Mouse (Mus musculus): ENCODE measurements around the gene Spata25.

Gene Spata25

GRCm38 (mm10) chr2:164815348-164815747 is 13.0 kb downstream of the Spata25 start:
- in situ Hi-C loops (cut with MboI; ENCODE audit: unreplicated experiment in 2 of 2), result no loop called here

DNA sequence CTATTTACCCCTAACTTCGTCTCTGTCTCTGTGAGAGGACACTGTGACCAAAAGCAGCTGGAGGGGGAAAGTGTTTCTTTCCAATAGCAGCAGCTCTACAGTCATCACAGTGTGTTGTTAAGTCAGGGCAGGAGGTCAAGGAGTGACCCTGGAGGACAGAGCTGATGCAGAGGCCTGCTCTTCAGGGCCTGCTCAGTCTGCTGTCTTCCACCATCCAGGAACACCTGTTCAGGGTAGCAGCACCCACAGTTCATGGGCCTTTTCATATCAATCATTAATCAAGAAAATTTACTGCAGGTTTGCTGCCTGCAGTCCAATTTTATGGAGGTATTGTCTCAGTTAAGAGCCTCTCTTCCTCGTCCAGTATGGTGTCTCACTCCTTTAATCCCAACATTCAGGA is 14.8 kb downstream of the Spata25 start:
- in situ Hi-C loops (cut with MboI; ENCODE audit: unreplicated experiment in 2 of 2), result no loop called here

DNA sequence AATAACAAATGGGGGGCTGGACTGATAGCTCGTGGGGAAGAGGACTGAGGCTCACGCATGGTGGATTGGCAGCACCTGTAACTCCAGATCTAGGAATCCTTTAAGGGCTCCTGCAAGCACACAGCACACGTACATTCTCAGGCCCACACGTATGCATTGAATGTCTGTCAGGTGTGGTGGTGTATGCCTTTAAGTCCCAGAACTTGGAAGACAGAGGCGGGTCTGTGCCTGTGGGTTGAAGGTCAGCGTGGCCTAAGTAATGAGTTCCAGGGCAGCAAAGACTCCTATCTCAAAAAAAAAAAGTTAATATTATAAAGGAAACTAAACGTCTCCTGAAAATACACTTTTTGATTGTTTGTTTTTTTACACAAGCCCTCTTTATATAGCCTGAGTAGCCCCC is 21.7 kb downstream of the Spata25 start:
- in situ Hi-C loops (cut with MboI; ENCODE audit: unreplicated experiment in 2 of 2), result no loop called here

DNA sequence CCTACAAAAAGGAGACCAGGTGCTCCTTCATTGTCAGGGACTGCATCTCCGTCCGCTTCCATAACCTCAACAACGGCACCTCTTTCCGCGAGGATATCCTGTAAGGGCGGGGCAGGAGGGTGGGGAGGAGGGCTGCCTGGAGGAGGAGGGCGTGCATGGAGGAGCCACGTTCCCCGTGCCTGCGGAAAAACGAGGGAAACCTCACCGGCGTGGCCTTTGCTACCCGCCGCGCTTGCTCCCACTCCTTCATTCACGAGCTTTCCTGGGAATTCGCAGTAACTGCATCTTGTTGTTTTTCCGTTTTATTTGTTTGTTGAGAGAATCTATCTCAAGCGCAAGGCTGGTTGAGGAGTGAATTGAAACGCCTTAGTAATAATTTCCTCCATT is 23.0 kb downstream of the Spata25 start:
- in situ Hi-C loops (cut with MboI; ENCODE audit: unreplicated experiment in 2 of 2), result no loop called here

DNA sequence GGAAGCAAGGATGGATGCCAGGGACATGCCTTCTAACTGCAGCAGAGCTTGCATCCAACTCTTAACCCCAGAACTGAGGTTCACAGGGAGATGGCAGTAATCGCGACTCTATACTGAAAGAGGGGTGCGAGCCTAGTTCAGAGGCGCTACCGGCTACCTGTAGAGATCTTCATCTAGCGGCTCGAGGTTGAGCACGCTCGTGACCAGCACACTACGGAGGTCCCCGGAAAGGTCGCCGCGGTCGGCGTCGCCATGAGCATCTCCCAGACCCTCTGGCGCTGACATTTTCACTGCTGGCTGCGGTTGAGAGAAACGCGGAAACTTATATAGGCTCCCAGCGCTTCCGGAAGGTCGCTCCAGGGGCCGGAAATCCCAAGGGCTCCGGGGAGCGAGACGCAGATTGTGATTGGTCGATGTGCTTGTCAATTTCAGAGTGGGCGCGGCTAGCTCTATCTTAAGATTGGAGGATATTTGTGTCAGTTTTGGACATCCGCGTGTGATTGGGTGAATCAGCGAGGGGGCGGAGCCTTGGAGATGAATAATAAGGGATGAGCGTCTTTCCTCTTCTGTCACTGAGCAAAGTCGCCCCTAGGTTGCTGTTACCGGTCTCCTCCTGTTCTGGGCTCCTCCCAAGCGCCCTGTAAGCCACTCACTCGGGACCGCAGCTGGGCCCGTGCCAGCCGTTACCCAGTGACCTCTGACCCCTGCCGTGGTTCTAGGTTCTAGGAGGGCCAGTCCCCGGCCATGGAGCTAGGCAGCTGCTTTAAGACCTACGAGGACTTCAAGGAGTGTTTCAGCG is 23.6 kb downstream of the Spata25 start, which contains the start of the genes Acot8 and Zswim3:
TSS of gene Acot8 (minus strand) at position 350 of the 799 bp plus-strand sequence.
TSS of gene Zswim3 (plus strand) at position 566 of the 799 bp plus-strand sequence.
- in situ Hi-C loops (cut with MboI; ENCODE audit: unreplicated experiment in 2 of 2), result no loop called here

DNA sequence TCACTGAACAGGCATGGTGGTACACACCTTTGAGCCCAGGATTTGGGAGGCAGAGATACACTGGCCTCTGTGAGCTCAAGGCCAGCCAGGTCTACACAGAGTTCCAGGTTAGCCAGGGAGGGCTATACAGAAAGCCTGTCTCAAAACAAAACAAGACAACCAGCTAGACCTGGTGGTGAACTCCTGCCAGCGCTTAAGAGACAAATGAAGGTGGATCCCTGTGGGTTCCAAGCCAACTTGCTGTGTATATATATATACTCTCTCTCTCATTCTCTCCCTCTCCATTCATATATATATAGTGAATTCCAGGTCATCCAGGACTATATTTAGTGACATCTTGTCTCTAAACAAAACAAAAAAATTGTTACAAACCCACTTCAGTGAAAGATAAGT is 24.4 kb downstream of the Spata25 start:
- in situ Hi-C loops (cut with MboI; ENCODE audit: unreplicated experiment in 2 of 2), result no loop called here

- in situ Hi-C loops (cut with MboI; ENCODE audit: unreplicated experiment in 2 of 2), result no loop called here
Observed at GRCm38 (mm10) chr2:164803201-164803920, 25.0 kb downstream of the Spata25 start.

DNA sequence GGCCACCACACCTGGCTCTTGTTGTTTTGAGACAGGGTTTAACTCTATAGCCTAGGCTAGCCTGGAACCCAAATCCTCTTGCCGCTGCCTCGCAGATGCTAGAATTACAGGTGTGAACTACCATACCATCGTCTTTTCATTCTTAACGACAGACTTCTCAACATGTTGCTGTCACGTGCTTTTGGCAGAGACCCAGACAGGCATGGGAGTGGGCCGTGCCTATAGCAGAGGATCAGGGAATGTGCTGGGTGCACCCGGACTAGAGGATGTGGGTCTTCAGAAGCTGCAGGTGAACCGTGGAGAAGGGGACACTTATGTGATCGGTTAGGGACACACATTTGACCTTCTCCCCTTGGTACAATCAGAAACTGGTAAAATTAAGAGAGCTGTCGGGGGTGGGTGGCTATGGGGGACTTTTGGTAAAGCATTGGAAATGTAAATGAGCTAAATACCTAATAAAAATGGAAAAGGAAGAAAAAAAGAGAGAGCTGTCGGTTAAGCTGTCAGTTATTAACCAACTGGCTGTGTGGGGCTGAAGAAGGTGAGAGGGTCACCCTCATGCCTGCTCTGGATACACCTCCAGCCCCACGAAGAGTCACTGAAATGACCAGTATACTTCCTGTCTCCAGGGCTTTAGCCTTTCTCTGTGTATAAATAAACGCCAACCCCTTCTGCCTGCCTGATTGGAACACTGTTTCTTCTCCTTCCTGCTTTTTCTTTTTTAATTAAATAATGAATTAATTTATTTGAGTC is 27.9 kb downstream of the Spata25 start:
- in situ Hi-C loops (cut with MboI; ENCODE audit: unreplicated experiment in 2 of 2), result no loop called here

DNA sequence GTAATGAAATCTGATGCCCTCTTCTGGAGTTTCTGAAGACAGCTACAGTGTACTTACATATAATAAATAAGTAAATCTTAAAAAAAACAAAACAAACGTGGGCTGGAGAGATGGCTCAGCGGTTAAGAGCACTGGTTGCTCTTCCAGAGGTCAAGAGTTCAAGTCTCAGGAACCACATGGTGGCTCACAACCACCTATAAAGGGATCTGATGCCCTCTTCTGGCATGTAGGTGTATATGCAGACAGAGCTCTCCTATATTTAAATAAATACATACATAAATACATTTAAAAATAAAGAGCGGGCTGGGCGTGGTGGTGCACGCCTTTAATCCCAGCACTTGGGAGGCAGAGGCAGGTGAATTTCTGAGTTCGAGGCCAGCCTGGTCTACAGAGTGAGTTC is 29.8 kb downstream of the Spata25 start:
- in situ Hi-C loops (cut with MboI; ENCODE audit: unreplicated experiment in 2 of 2), result loop anchor here (5.0 to 25.0 kb wide), 4 partner anchors 121 to 489 kb away; partner anchors contain the start of genes Slc35c2 (in 1 of the 2) and Wfdc11 (in 1 of the 2)

GRCm38 (mm10) chr2:164795868-164796267 is 32.5 kb downstream of the Spata25 start:
- in situ Hi-C loops (cut with MboI; ENCODE audit: unreplicated experiment in 2 of 2), result loop anchor here (5.0 to 25.0 kb wide), 4 partner anchors 119 to 491 kb away; partner anchors contain the start of genes Slc35c2 (in 1 of the 2) and Wfdc11 (in 1 of the 2)

DNA sequence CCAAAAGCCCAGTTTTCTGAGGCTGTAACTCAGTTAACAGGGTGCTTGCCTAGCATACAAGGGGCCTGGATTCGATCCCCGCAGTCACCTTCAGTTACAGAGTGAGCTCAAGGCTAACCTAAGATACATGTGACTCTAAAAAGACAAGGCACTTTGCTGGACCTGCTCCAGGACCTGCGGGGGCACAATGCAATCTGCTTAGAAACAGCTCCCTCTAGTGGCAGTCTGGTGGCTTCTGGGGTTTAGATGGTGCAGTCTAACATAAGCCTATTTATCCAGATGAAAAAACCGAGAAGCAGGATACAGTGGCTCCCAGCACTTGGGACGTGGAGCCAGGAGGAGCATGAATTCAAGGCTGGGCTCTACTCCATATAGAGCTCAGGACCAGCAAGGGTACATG is 34.0 kb downstream of the Spata25 start:
- in situ Hi-C loops (cut with MboI; ENCODE audit: unreplicated experiment in 2 of 2), result loop anchor here (5.0 to 25.0 kb wide), 4 partner anchors 119 to 493 kb away; partner anchors contain the start of genes Eppin (in 1 of the 2), Slc35c2 (in 1 of the 2) and Wfdc11 (in 1 of the 2)

- in situ Hi-C loops (cut with MboI; ENCODE audit: unreplicated experiment in 2 of 2), result loop anchor here (5.0 to 25.0 kb wide), 4 partner anchors 119 to 494 kb away; partner anchors contain the start of genes Eppin (in 1 of the 2), Slc35c2 (in 1 of the 2) and Wfdc11 (in 1 of the 2)
Observed at GRCm38 (mm10) chr2:164793772-164794171, 34.6 kb downstream of the Spata25 start.

- in situ Hi-C loops (cut with MboI; ENCODE audit: unreplicated experiment in 2 of 2), result loop anchor here (5.0 to 25.0 kb wide), 4 partner anchors 118 to 494 kb away; partner anchors contain the start of genes Eppin (in 1 of the 2), Slc35c2 (in 1 of the 2) and Wfdc11 (in 1 of the 2)
Observed at GRCm38 (mm10) chr2:164793236-164793635, 35.1 kb downstream of the Spata25 start.

GRCm38 (mm10) chr2:164792400-164793190 is 35.7 kb downstream of the Spata25 start:
- in situ Hi-C loops (cut with MboI; ENCODE audit: unreplicated experiment in 2 of 2), result loop anchor here (5.0 to 25.0 kb wide), 4 partner anchors 118 to 495 kb away; partner anchors contain the start of genes Eppin (in 1 of the 2), Slc35c2 (in 1 of the 2) and Wfdc11 (in 1 of the 2)

- in situ Hi-C loops (cut with MboI; ENCODE audit: unreplicated experiment in 2 of 2), result loop anchor here (5.0 to 25.0 kb wide), 4 partner anchors 117 to 495 kb away; partner anchors contain the start of genes Eppin (in 1 of the 2), Slc35c2 (in 1 of the 2) and Wfdc11 (in 1 of the 2)
Observed at GRCm38 (mm10) chr2:164791841-164792261, 36.5 kb downstream of the Spata25 start.

DNA sequence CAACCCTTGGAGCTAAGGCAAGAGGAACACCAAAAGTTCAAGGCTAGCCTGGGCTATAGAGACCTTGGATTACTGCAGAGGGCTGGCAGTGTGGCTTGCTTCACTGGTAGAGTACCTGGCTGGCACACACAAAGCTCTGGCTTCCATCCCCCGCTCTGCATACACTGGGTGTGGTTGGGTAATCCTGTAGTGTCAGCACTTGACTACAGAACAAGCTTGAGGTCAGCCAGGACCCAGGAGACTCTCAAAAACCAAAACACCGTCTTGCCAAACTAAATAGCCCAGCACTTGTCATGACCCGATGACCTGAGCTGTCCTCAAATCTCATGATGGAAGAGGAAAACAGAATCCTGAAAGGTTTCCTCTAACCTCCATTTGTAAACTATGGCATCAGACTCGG is 37.9 kb downstream of the Spata25 start:
- in situ Hi-C loops (cut with MboI; ENCODE audit: unreplicated experiment in 2 of 2), result loop anchor here (5.0 to 25.0 kb wide), 4 partner anchors 116 to 497 kb away; partner anchors contain the start of genes Eppin (in 1 of the 2), Slc35c2 (in 1 of the 2) and Wfdc11 (in 1 of the 2)

DNA sequence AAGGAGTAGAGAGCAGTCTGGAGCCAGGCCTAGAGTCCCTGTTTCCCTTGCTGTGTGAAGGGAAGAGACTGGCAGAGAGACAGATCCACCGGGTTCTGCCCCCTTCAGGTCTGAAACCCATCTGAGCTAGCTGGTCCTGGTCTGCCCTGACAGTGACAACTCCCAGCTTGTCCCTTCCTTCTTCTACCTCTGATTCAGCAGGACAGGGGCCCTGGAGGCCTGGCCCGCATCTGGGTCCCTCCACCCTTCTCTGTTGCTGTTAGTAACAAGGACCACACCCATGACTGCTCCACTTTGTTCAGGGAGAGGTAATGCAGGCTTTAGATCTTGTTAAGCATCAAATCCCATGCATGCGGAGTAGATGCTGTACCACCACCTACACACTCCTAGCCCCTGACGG is 39.9 kb downstream of the Spata25 start:
- in situ Hi-C loops (cut with MboI; ENCODE audit: unreplicated experiment in 2 of 2), result loop anchor here in 1 of 2 experiments (25.0 kb wide), 1 partner anchor 499 kb away; the partner anchor contains the start of gene Slc35c2

DNA sequence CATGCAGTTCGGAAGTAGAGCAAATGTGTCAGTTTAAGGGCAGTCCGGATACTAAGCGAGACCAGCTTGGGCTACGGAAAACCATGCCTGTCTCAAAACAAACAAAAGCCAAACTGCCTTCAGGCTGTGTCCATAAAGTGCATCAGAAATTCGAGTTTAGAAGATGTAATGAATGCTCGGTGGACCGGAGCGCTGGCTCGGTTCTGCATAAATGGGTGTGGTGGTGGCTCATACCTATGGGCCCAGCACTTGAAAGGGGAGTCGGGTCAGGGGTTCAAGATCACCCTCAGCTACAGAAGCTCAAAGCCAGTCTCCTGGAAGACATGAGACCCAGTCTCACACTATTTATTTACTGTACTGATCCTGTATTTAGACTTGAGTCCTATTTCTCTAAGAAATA is 40.6 kb downstream of the Spata25 start:
- in situ Hi-C loops (cut with MboI; ENCODE audit: unreplicated experiment in 2 of 2), result loop anchor here in 1 of 2 experiments (25.0 kb wide), 1 partner anchor 500 kb away; the partner anchor contains the start of gene Slc35c2

DNA sequence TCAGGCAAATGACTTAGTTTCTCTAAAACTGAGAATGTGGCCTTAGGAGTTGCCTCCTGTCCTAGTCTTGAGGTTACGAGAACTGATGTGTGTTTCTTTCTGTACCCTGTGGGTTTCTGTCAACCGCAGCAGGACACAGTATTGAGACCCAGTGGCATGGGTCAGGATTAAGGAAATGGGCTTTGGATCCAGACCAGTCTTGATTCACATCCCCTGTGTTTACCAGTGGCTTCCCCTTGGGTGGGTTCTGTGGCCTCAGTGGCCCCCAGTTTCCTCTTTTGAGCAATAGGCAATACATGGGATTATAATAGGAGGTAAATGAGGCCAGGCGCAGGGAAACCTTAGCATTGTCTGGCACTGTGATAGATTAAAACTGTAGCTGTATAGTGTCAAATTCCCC is 41.3 kb downstream of the Spata25 start:
- in situ Hi-C loops (cut with MboI; ENCODE audit: unreplicated experiment in 2 of 2), result loop anchor here in 1 of 2 experiments (25.0 kb wide), 1 partner anchor 500 kb away; the partner anchor contains the start of gene Slc35c2
